Mouse (Mus musculus): Measurements from ENCODE around the gene Gata3. TPM values are rescaled to one million over a fixed set of nuclear protein-coding genes. Genes with fewer than 3 reads are reported as not detected.
A peak's percentile ranks its signal among the peaks of the same experiment; 100 is the strongest.

The Gata3 gene
- polyA plus RNA-seq, 1 experiment from 2014 or later: 0.83 TPM

DNA sequence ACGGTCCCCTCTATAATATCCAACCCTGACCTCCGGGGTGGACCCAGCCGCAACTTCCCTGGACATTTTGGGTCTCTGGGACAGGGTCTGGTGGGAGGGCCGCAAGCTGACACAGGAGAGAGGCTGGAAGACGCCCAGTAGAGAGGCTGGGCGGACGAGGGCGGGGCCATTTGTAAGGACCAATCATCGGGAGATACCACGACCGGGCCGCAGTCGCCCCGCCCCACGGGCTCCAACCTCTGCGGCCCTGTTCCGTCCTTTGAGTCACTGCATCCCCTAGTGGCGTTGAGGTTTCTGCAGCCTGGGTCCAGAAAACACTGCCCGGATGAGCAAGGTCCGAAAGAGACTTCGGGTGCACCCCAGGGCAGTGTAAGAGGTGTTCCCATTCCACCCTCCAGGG is 10.3 kb downstream of the Gata3 start:
- ChIA-PET POLR2A (no interaction called here), CTCF (interaction anchor here (1.1 to 3.0 kb wide), 6 partner anchors 12 to 1205 kb away, joined by 3 to 22 read pairs (median 4); no protein-coding TSS in a partner anchor)
- DNase-seq (ENCODE audit: low read depth, low spot score): peak; percentile 51
- peak; percentile 99 for ATAC-seq
- in situ Hi-C loops (cut with MboI; ENCODE audit: low pct_unique_long_range_greater_than_20kb): loop anchor here (5.0 kb wide), 1 partner anchor 412 kb away; no protein-coding TSS in a partner anchor
- H3K27me3 ChIP-seq: no peaks in the 10 kb centered on the region
- TF ChIP-seq CTCF (IDR thresholded peaks at IDR 0.05): no peak

- TF ChIP-seq CTCF (IDR thresholded peaks at IDR 0.05): no peak
- no peaks in the 10 kb centered on the region for H3K27me3 ChIP-seq
- POLR2A ChIA-PET: no interaction called here
- DNase-seq (ENCODE audit: low read depth, low spot score) (peak; percentile 34), ATAC-seq (peak; percentile 46)
- in situ Hi-C loops (cut with MboI; ENCODE audit: low pct_unique_long_range_greater_than_20kb): loop anchor here (5.0 kb wide), 1 partner anchor 412 kb away; no protein-coding TSS in a partner anchor
- CTCF ChIA-PET: interaction anchor here (1.1 to 3.0 kb wide), 5 partner anchors 12 to 1131 kb away, joined by 3 to 22 read pairs (median 3); no protein-coding TSS in a partner anchor
These were observed 10.7 kb downstream of the Gata3 start for GRCm38 (mm10) chr2:9879092-9879491.

DNA sequence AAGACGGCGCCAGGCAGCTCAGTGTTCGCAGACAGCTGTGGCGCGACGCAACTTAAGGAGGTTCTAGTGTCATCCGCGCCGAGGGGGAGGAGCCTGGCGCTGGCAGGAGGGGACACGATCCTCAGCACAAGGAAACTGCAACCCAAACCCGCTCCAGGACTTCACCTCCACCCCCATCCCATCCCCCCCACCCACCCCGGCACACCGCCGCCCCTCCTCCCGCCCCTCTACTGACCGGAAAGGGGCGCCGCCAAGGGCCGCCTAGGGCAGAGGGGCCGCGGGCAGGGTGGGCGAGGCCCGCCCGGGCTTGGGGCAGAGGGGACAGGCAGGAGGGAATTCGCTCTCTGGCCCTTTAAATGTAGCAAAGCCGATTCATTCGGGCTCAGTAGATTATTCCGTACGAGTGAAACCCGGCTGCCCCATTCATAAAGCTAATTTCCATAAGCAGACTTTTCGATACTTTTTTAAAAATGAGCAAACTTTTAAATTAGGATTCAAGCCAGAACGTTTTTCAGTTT is 11.2 kb downstream of the Gata3 start:
- H3K27me3 ChIP-seq: no peaks in the 10 kb centered on the region

GRCm38 (mm10) chr2:9877966-9878563 is 11.8 kb downstream of the Gata3 start:
- no peak for TF ChIP-seq CTCF (IDR thresholded peaks at IDR 0.05)
- POLR2A ChIA-PET: interaction anchor here (0.6 to 0.7 kb wide), 2 partner anchors 26 to 257 kb away, joined by 3 to 4 read pairs; no protein-coding TSS in a partner anchor
- CTCF ChIA-PET: interaction anchor here (3.0 kb wide), 1 partner anchor 132 kb away, joined by 22 read pairs; no protein-coding TSS in a partner anchor
- H3K27me3 ChIP-seq: no peaks in the 10 kb centered on the region
- DNase-seq (ENCODE audit: low read depth, low spot score) (no peak), ATAC-seq (no peak)
- in situ Hi-C loops (cut with MboI; ENCODE audit: low pct_unique_long_range_greater_than_20kb): loop anchor here (5.0 kb wide), 1 partner anchor 411 kb away; no protein-coding TSS in a partner anchor

More for the DNA sequence above, 11.2 kb downstream of the Gata3 start:
- peak; percentile 36 for ATAC-seq
- peak; percentile 10 for DNase-seq (ENCODE audit: low read depth, low spot score)
- TF ChIP-seq CTCF (IDR thresholded peaks at IDR 0.05): no peak
- in situ Hi-C loops (cut with MboI; ENCODE audit: low pct_unique_long_range_greater_than_20kb): loop anchor here (5.0 kb wide), 1 partner anchor 411 kb away; no protein-coding TSS in a partner anchor
- ChIA-PET POLR2A (no interaction called here), CTCF (interaction anchor here (1.1 to 3.0 kb wide), 4 partner anchors 132 to 1131 kb away, joined by 3 to 22 read pairs (median 4); no protein-coding TSS in a partner anchor)

DNA sequence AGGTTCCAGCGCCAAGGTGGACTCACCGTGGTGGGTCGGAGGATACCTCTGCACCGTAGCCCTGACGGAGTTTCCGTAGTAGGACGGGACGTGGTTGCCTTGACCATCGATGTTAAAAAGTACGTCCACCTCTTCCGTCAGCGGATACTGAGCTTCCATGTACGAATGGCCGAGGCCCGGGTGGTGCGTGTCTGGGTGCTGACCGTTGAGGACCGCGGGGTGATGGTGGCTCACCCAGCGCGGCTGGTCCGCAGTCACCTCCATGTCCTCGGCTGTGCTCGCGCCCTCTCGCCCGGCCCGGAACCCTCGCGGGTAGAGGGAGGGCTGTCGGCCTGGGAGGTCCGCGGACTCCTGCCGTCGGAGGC is 12.5 kb downstream of the Gata3 start:
- TF ChIP-seq CTCF (IDR thresholded peaks at IDR 0.05): no peak
- ATAC-seq (no peak), DNase-seq (ENCODE audit: low read depth, low spot score) (no peak)
- H3K27me3 ChIP-seq: no peaks in the 10 kb centered on the region
- ChIA-PET CTCF (interaction anchor here (3.0 kb wide), 1 partner anchor 133 kb away, joined by 22 read pairs; no protein-coding TSS in a partner anchor), POLR2A (no interaction called here)
- in situ Hi-C loops (cut with MboI; ENCODE audit: low pct_unique_long_range_greater_than_20kb): loop anchor here (5.0 kb wide), 1 partner anchor 410 kb away; no protein-coding TSS in a partner anchor

- ChIA-PET POLR2A (no interaction called here), CTCF (no interaction called here)
- no peak for TF ChIP-seq CTCF (IDR thresholded peaks at IDR 0.05)
- in situ Hi-C loops (cut with MboI; ENCODE audit: low pct_unique_long_range_greater_than_20kb): loop anchor here (5.0 kb wide), 1 partner anchor 409 kb away; no protein-coding TSS in a partner anchor
- H3K27me3 ChIP-seq: no peaks in the 10 kb centered on the region
- DNase-seq (ENCODE audit: low read depth, low spot score): no peak
- no peak for ATAC-seq
These were observed 13.1 kb downstream of the Gata3 start for GRCm38 (mm10) chr2:9876621-9877325.

GRCm38 (mm10) chr2:9875676-9876357 is 14.0 kb downstream of the Gata3 start:
- H3K27me3 ChIP-seq: no peaks in the 10 kb centered on the region
- TF ChIP-seq CTCF (IDR thresholded peaks at IDR 0.05): no peak
- in situ Hi-C loops (cut with MboI; ENCODE audit: low pct_unique_long_range_greater_than_20kb): loop anchor here (5.0 kb wide), 1 partner anchor 409 kb away; no protein-coding TSS in a partner anchor
- DNase-seq (ENCODE audit: low read depth, low spot score) (no peak), ATAC-seq (no peak)
- CTCF ChIA-PET: no interaction called here
- POLR2A ChIA-PET: no interaction called here

DNA sequence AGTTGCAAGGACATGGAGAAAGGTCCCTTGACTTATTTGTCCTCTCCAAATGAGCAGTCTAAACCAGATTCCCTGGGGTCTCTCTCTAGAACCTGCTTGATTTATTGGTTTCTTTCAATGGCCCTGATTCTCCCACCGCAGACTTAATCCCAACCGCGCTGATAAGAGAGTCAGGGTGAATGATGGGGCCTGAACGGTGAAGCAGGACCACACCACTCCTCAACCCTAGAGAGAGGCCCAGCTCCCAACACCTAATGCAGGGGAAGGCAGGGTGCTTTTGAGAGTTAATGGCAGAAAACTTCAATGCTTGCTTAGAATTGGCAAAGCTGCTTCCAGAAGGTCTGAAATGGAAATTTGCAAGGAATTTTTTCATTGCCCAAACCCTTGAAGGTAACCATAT is 14.6 kb downstream of the Gata3 start:
- no peaks in the 10 kb centered on the region for H3K27me3 ChIP-seq
- POLR2A ChIA-PET: no interaction called here
- in situ Hi-C loops (cut with MboI; ENCODE audit: low pct_unique_long_range_greater_than_20kb): loop anchor here (5.0 kb wide), 1 partner anchor 408 kb away; no protein-coding TSS in a partner anchor
- DNase-seq (ENCODE audit: low read depth, low spot score) (no peak), ATAC-seq (no peak)
- no peak for TF ChIP-seq CTCF (IDR thresholded peaks at IDR 0.05)
- CTCF ChIA-PET: no interaction called here

- no peak for TF ChIP-seq CTCF (IDR thresholded peaks at IDR 0.05)
- CTCF ChIA-PET: no interaction called here
- POLR2A ChIA-PET: interaction anchor here (1.3 kb wide), 1 partner anchor 408 kb away, joined by 3 read pairs; no protein-coding TSS in a partner anchor
- ATAC-seq (no peak), DNase-seq (ENCODE audit: low read depth, low spot score) (no peak)
- H3K27me3 ChIP-seq: no peaks in the 10 kb centered on the region
- in situ Hi-C loops (cut with MboI; ENCODE audit: low pct_unique_long_range_greater_than_20kb): loop anchor here (5.0 kb wide), 1 partner anchor 407 kb away; no protein-coding TSS in a partner anchor
These were observed 15.2 kb downstream of the Gata3 start for GRCm38 (mm10) chr2:9874467-9875219.

Measured in Patski (cell line).